Mouse (Mus musculus) thymus, postnatal 36 days (tissue): ENCODE data around the gene Lactb.

ENCODE experiments used
- DNase-seq, 2 experiments: peaks; one replicate each; pipeline ENCODE4 v3.0.0; 2022; ENCODE audit warnings: mixed read lengths in 2 of 2

Lactb gene

DNA sequence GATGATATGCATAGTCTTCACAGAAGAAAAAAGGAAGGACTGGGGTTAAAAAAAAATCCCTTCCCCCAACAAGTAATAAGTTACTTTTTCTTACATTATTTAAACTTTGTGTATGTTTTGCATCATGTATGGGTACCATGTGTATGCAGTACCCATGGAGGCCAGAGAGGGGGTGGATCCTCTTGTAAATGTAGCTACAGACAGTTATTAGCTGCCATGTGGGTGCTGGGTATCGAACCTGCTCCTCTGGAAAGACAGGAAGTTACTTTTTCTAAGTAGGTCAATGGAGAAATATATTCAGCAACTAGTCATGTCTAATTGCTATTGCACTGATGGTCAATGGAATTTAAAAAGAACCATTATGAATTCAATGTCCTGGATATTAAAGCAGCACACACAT is 3.2 kb upstream of the Lactb start:
- DNase-seq = no peak

DNA sequence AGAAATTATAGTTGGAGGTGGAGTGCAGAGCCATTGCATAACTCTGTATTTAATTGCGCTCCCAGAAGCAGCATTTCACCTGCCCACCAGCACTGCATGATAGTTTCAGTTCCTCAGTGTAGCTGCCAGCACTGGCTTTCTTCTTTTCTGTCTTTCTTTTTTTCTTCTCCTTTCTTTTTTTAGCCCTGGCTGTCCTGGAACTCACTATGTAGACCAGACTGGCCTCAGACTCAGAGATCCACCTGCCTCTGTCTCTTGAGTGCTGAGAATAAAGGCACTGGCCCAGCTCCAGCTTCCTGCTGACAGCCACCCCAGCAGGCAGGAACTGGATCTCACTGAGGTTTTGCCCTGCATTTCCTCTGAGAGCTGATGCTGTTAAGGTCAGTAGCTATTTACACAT is 2.7 kb upstream of the Lactb start:
- no peak for DNase-seq

DNA sequence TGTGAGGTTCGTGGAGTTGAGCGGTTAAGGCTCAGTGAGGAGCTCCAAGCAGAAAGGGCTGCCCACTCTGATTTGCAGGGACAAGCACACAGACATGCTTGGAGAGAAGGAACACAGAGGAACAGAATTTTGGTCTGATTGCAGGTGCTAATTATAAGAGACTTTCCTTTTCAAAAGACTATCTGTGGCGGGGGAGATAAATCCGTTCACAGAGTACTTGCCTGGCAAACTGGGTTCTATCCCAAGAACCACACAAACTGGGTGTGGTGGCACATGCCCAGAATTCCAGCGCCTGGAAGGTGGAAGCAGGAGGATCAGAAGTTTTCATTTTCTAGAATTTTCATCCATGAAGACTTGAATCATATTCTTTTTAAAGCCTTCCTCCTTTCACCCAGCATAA is 1.8 kb upstream of the Lactb start:
- DNase-seq = no peak

DNA sequence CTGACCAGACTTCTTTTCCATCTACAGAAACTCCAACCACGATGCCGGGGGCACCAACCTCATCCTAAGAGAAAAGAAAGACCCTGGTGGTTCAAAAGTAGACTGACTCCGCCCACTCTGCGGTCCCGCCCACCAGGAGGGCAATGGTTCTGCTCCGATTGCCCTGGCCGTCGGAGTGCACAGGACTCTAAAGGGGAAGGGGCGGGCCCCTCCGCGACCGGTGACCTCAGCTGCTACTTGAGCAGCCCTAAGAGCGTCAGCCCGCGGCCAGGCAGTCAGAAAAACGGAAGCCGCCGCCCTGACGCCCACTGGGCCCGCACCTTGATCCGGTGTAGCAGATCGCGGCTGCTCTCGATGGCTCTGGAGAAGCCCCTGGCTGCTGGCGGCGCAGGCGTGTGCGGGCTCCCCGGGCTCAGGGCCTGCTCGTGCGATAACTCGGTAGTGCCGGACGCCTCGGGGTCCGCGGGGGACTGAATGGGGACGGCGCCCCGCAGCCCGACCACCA is 511 bp downstream of the Lactb start:
- DNase-seq = peak; percentile 78 to 80

DNA sequence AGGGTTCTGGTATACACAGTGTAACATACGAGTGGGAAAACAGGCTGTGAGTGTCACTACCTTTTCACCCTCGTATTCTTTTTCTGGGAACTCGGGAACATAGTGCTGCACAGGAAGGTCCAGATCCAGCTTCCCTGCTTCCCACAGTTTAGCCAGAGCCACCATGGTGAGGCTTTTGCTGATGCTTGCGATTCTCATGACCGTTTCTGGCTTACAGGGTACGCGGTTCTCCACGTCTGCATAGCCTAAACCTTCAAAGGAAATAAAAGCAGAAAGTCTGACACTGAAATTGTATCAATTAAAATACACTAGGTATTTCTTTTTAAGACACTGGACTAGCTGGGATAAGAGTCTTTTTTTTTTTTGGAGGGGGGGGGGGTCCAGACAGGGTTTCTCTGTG is 4.2 kb downstream of the Lactb start:
- no peak for DNase-seq

DNA sequence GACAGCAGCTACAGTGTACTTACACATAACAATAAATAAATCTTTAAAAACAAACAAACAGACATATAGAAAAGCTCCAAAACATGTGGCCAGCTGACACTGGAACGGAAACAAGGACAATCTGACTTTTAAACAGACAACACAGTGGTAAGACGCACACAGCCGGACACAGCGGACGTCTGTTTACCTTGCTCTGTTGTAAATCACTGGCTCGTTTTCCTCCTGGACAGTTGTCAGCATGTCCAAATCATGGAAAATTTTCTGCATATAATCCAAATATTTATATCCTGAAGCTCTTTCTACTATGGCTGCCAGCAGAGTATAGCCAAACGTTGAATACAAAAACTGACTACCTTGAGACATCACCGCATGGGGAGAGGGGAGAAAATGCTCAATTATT is 7.8 kb downstream of the Lactb start:
- no peak for DNase-seq

DNA sequence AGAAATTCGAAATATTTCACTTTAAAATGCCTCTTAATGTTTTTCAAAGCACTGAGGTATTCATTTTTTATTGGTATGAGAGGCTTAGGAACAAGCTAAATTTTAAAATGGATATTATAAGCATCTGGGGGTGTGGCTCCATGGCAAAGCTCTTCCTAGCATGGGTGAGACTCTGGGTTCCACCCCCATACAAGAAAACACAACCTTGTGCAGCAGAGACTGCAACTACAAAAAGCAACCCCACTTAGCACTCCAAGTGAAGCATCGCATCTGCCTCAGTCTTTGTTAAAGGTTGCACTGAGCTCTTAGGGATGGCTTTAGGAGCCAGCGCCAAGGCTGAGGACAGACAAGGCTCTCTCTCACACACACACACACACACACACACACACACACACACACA is 13.8 kb downstream of the Lactb start:
- DNase-seq = no peak

DNA sequence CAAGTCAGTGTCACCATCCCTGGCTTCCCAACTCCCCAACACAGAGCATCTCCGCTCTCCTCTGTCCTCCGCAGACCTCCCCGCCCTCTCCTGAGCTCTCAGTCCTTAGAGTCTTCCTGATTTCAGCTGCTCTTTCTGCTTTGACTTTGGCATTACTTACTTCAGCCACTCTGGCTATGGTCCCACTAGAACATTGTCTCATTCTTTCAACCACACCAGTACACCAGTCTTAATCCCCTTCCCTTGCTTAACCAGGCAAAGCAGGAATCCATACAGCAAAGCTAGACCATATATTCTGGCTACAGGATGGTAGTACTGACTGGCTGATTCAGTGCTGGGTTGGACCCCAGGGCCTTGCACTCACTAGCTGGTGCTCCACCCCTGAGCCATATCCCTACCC is 17.8 kb downstream of the Lactb start:
- no peak for DNase-seq

DNA sequence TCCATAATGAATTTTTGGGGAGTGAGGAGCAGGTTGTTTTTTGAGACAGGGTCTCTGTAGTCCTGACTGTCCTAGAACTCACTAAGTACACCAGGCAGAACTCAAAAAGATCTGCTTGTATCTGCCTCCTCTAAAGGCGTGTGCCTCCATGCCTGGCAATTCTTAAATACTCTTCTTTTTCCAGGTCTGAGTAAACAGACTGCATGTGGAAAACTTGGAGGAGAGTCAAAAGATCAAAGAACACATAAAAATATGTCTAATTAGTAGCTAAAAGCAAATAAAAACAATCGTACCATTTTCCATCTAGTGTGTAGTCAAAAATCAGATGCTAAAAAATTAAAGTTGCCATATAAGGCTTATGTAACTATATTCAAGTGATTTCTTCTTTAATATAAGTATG is 22.4 kb downstream of the Lactb start:
- DNase-seq = no peak

DNA sequence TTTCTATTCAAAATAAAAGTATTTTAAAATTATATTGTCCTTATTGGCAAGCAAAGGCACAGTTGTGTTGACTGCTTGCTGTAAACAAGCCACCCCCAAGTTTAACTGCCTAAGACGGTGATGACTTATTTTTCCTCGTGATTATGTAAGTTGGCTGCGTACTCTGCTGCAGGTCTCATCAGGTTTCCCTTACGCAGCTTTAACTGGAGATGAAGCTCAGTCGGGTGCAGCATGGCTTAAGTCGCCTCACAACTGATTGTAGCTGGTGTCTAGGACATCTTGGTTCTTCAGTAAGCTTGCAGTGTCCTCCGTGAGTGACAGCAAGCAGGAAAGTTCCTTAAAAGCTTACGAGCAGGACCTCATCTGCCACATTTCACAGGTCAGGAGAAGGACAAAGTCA is 23.0 kb downstream of the Lactb start:
- DNase-seq = no peak

DNA sequence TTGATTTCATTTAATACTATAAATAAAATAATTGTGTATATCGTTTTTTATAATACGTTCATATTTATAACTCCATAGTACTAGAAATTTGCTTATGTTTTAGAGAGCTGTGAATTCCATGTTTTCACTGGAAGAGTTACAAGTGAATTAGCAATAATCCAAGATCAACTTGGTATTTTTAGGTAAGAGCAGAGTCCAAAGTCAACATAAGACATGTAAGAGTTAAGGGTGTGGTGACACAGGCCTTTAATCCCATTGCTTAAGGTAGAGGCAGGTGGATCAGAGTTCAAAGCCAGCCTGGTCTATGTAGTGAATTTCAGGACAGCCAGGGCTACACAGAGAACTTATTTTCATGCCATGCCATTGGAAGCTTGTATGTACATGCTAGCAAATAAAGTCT is 26.7 kb downstream of the Lactb start:
- no peak for DNase-seq

DNA sequence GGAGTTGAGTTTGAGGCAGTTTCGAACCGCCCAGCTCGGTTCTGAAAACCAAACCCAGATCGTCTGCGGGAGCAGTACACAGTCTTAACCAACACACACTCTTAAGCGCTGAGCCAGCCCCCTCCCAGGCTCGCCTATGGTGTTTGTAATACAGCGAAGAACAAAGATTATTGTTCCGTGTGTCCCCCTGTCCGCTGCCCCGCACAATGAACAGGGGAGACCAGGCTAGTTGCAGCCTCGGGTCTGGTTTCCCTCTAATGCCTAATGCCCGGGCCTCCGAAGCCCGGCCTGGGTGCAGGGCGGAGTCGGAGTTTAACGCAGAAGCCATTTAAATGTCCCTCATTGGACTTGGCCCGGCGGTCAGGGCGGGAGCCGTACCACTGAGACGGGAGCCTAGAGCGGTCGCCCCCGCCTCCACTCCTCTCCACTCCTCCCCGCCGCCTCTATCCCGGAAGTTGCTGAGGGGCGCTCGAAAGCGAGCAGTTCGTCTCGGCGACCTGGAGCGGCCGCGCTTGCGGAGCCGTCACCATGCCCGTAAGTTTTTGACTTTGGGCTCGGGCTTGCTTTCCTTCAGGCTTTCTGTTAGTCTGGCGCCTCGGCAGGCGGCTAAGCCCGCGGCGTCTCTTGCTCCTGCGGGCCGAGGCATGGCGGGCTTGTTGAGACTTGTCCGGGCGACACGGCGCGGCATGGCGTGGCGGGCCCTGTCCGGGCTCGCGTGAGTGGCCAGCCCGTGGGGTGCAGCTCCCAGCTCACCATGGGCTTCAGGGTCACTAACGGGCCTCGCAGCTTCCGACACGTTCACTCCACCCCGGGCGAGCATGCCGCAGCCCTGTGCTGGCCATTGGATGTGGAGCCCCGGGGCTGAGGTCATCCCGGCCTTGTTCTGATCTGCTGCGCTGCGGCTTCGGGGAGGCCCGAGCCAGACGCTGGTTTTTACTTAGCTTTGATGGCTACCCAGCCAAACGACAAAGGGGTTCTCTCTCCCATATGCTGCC is 29.3 kb downstream of the Lactb start, which contains the start of gene Rps27l:
Rps27l (plus strand) TSS at position 440 of the 995 bp plus-strand sequence.
- DNase-seq = peak; percentile 91 to 92

DNA sequence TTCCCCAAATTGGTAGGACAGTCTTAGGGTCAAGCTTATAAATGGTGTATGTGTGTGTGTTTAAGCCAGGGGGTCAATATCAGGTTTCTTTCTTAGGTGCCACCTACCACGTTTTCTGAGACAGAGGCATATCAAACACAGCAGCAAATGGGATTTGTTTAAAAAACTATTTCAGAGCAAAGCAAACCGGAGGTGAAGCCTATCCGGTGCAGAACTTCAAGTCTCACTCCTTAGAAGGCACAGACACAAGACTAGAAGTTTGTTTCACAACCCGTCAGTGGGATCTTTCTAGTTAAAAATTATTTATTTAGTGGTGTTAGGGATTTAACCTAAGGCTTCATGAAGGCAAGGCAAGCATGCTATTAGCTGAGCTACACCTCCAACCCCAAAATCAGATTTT is 30.1 kb downstream of the Lactb start:
- DNase-seq = no peak

DNA sequence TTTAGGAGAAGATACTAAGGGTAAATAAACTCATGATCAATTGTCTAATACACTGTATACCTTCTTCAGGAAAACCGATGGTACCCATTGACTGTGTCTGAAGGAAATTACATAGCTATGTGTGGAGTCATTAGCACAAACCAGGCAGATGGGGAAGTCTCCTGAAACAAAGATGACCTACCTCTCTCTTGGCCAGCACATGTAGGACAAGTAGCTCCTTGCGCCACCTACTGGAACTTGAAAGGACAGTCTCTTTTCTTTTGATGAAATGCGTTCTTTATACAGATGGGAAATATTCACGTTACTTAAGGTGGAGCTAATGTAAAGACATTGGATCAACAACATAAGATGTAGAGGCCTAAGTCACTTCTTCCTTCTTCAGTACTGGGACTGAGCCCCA is 36.4 kb downstream of the Lactb start:
- no peak for DNase-seq

DNA sequence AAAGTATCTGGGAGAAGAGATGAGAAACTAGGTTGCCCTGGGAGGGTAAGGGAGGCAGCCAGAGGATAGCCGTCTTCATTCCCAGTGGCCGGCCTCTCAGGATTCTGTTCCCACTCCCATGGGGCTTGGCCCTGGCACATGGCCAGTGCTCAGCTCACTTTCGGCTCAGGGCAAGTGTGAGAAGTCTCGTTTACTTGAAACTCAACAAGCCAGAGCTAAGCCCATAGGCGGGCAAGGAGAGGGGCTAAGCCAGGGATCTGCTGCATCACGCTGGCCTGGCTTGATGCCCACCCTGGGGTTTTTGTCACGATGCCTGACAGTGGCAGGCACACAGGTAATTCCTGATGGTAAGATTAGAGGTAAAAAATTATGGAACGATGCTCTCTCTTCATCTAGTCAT is 37.8 kb downstream of the Lactb start:
- DNase-seq = no peak

DNA sequence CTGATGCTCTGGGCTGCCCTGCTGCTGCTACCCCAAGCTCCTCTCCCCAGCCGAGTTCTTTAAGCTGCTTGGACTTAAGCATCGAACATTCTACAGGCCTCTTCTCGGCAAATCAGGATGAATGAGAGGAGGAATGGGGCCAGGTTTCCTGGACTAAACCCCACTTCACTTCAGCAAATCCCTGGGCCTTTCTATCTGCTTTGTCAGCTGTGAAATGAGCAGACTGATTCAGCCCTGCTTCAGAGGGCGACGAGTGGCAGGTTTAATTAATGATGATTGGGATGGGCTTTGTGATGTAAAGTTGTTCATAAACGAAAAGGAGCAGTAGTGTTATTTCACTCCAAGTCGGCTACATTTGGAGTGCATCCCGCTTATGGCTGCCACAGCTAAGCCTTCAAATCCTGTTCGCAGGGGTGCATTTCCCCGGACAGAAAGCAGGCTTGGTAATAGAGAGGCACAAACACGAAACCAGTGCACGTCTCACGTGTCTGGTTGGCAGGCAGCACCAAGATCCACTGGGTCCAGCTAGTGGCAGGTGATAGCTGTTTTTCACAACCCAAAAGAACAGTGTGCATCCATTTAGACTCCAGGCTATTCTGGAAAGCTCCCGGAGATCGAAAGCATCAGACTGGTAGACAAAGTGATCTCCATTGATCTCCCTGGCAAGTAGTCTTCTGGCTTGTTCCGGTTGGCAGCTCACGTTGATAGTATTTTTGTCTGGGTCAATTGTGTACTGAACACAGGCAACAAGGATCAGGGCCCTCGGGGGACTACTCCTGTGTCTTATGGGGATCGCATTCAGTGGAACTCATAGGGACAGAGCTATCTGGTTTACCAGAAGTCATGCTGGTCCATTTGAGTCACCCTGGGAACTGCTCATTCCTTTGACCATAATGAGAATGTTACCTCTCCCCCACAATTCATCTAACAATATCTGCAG is 41.1 kb downstream of the Lactb start:
- DNase-seq = no peak

DNA sequence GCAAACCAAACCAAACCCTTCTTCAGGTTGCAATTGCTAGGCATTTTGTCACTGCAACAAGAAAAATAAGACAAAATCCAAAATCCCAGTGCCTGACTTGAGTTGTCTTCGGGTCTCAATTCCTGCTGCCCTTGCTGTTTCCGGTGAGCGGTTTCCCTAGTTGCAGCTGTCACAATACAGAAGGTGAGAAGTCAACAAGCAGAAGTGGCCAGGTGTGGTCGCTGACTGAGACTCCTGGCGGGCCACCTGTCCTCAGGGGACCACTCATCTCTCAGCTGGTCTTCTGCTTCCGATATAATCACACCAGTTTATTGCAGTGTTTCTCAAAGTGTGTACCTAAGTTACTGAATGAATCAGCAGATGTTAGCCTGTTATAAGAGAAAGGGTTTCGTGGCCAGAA is 44.9 kb downstream of the Lactb start:
- DNase-seq = no peak

DNA sequence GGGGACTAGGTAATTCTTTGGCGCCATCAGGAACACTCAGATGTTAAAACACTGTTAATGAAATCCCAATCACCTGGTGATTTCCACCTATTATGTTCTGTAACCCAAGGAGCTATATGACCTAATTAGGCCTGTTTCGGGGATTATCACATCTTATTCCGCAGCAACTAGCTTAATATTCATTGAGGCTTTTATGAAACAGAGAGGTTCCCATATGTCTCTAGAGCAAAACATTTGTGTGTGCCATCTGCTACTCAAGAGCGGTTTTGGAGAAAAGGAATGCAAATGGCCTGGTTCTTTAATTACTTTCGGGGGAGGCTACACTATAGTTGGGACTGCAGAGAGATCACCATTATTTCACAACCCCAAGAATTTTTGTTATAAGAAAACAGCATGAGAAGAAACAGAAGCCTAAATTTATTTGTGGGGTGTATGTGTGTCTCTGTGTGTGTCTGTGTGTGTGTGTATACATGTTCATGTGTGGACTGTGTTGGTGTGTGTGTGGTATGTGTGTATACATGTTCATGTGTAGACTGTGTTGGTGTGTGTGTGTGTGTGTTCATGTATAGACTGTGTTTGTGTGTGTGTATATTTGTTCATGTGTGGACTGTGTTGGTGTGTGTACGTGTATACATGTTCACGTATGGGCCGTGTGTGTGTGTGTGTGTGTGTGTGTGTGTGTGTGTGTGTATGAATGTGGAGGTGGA is 47.4 kb downstream of the Lactb start:
- DNase-seq = no peak

DNA sequence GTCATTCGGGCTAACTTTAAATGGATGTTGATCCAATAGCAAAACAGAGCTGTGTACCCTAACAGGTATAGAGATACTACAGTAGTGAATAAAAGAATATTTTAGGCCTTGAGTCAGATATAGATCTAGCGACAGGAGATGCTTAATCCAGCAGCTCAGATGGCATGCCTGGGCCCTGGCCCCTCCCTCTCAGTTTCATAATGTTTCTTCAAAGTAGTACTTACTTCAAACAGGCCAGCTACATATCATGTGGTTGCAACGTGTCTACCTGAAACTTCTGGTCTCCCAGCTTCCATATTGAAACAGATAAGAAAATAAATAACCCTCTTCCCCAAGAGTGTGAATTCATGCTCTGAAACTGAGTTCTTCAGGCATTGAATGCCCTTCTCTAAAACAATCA is 49.4 kb downstream of the Lactb start:
- DNase-seq = no peak

DNA sequence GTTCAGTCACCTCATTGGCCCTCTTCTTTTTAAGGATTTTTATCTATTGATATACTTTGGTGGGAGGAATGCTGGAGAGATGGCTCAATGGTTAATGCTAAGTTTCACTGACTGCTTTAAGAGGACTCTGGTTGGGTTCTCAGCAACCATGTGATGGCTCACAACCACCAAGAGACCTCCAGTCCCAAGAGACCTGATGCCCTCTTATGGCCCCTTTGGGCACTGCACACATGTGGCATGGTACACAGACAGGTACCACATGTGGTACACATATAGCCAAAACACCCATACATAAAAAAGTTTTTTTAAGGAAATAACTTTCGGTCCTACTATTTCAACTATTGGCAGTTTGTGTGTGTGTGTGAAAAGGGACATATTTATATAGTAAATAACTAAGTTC is 53.2 kb downstream of the Lactb start:
- peak; percentile 28 to 41 for DNase-seq

DNA sequence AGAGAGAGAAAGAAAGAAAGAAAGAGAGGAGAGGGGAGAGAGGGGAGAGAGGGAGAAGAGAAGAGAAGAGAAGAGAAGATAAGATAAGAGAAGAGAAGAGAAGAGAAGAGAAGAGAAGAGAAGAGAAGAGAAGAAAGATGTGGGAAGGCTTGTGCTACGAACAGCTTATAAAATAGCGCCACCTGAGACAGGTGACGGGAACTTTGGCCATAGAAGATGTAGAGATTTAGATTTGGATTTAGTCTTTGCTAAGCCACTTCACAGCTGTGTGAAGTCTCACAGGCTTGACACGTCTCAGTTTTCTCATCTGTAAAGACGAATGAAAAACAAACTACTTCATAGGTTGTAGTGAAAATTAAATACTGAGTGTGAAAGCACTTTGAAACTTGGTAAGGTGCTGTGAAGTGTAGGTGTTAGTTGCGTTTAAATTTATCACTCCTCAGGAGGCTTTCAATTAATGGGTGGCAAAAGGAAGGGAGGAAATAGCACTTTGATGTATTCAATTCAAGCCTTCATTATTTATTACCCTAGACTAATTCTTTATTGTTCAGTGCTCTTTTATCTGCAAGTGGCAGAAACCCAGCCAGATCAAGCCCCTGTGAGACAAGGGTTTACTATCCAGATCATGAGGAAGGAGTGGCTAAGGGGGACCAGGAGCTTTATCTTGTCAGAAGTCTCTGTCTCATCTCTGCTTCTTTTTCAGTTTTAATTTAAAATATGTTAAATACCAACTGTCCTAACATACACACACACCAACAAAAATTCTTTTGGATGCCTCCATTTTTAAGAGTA is 54.6 kb downstream of the Lactb start:
- peak in 1 of 2 experiments; percentile 44 for DNase-seq

DNA sequence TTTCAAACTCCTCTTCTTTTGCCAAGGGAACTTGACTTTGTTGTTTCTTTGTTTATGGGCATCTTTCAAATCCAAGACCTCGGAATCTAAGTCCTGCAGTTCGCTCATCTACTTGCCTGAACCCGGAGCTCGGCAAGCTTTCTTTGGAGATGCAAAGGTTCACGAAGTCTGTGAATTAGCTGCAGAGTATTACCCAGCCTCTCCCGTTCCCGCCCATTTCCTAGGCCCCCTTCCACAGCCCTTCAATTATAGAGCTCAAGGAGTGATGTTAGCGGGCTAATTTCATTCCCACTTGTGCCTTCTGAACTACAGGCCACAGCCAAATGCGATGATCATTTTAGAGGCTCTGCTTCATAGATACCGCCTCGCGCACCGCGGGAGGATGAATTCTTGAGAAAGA is 55.3 kb downstream of the Lactb start:
- peak; percentile 18 to 28 for DNase-seq
